Mouse (Mus musculus) midbrain, embryonic 15.5 days (tissue): ENCODE data around the gene Arhgef15. TPM values are rescaled to one million over a fixed set of nuclear protein-coding genes. Genes with fewer than 3 reads are reported as not detected.
"Not testable (repeated sequence)": the region's sequence is repeated elsewhere in the genome, so short reads cannot be mapped to it uniquely, and the experiment has no call there.

Experiments
- ATAC-seq: fragments of 200-750 bp; cut with Nextera tagmentation; replicated peaks from 2 replicates; pipeline ENCODE4 v1.8.0; 2017; ENCODE audit warnings: moderate TSS enrichment
- H3K27ac ChIP-seq: fragments of 300-500 bp; sonication (generic); 2 replicates; pipeline ENCODE4 v1.5.1; 2015; ENCODE audit warnings: mild to moderate bottlenecking, inconsistent platforms
- H3K27me3 ChIP-seq: fragments of 300-500 bp; sonication (generic); replicated peaks from 2 replicates; pipeline ENCODE4 v1.6.1; 2015; ENCODE audit warnings: inconsistent platforms
- H3K36me3 ChIP-seq: fragments of 300-500 bp; sonication (generic); replicated peaks from 2 replicates; pipeline ENCODE4 v1.6.1; 2015; ENCODE audit warnings: inconsistent platforms
- H3K4me1 ChIP-seq: fragments of 300-500 bp; sonication (generic); 2 replicates; pipeline ENCODE4 v1.6.1; 2015; ENCODE audit warnings: inconsistent platforms
- H3K4me2 ChIP-seq: fragments of 300-500 bp; sonication (generic); 2 replicates; pipeline ENCODE4 v1.6.1; 2015; ENCODE audit warnings: inconsistent platforms, mild to moderate bottlenecking, moderate library complexity
- H3K4me3 ChIP-seq: fragments of 300-500 bp; sonication (generic); 2 replicates; pipeline ENCODE4 v1.5.1; 2015; ENCODE audit warnings: mild to moderate bottlenecking, inconsistent platforms
- H3K9ac ChIP-seq: fragments of 300-500 bp; sonication (generic); 2 replicates; pipeline ENCODE4 v1.6.1; 2015; ENCODE audit warnings: mild to moderate bottlenecking, inconsistent platforms
- H3K9me3 ChIP-seq: fragments of 300-500 bp; sonication (generic); 2 replicates; pipeline ENCODE4 v1.6.1; 2016; ENCODE audit warnings: inconsistent platforms
- WGBS: fragments of 180-500 bp; shearing (Covaris S2); methylation state at CpG from one replicate; pipeline ENCODE4 v1.1.7; 2015; ENCODE audit warnings: mixed read lengths; 5-methylcytosine and 5-hydroxymethylcytosine counted together
- polyA plus RNA-seq: library from polyadenylated mRNA; unstranded; fragments of >200 nt; fragmentation: Nextera tagmentation; extraction: Ambion mirVana; gene quantifications from 2 replicates; pipeline ENCODE4 v1.2.1, GENCODE M21; 2015

Arhgef15 gene
- polyA plus RNA-seq, 1 experiment from 2014 or later: 28.7 TPM

- WGBS: under 1% methylated on average over 16 of the region's 16 CpGs
- H3K27me3 ChIP-seq: no peaks in the 10 kb centered on the region
- H3K9ac ChIP-seq: peak overlapping the region; percentile 46
- H3K4me3 ChIP-seq: peak overlapping the region; percentile 47
- H3K4me2 ChIP-seq: peak overlapping the region; percentile 57
- peak overlapping the region; percentile 88 for H3K27ac ChIP-seq
- ATAC-seq: peak; percentile 99
- H3K4me1 ChIP-seq: peaks cover 15% of the 10 kb centered on the region
- H3K9me3 ChIP-seq: no peaks in the 10 kb centered on the region
- H3K36me3 ChIP-seq: no peaks in the 10 kb centered on the region
Measured at GRCm38 (mm10) chr11:68939451-68940304, 17.6 kb downstream of the Arhgef15 start.

- 86% methylated on average over 4 of the region's 4 CpGs for WGBS
- H3K4me3 ChIP-seq, H3K36me3 ChIP-seq, H3K9ac ChIP-seq, H3K27me3 ChIP-seq, H3K9me3 ChIP-seq, ATAC-seq, H3K4me2 ChIP-seq, H3K27ac ChIP-seq: not testable (repeated sequence)
- H3K4me1 ChIP-seq: peaks cover 19% of the 10 kb centered on the region
Measured at GRCm38 (mm10) chr11:68936951-68937350, 20.3 kb downstream of the Arhgef15 start.

GRCm38 (mm10) chr11:68933885-68934507 is 23.3 kb downstream of the Arhgef15 start:
- 0 out of 2 replicates have a peak, but pooled peaks have one; percentile 27 for ATAC-seq
- Histone ChIP-seq H3K4me2 (no peak overlapping the region), H3K4me3 (no peak overlapping the region), H3K27ac (0 out of 2 replicates have a peak overlapping the region, but pooled peaks have one; percentile 38), H3K9me3 (no peaks in the 10 kb centered on the region), H3K9ac (no peak overlapping the region), H3K36me3 (no peaks in the 10 kb centered on the region), H3K27me3 (no peaks in the 10 kb centered on the region), H3K4me1 (peaks cover 3% of the 10 kb centered on the region; the same call in 1 of the 2 replicates)
- WGBS: 71% methylated on average over 5 of the region's 5 CpGs

GRCm38 (mm10) chr11:68929947-68930346 is 27.3 kb downstream of the Arhgef15 start:
- no peak overlapping the region for H3K27ac ChIP-seq
- 78% methylated on average over 6 of the region's 6 CpGs for WGBS
- no peak overlapping the region for H3K9ac ChIP-seq
- 0 out of 2 replicates have a peak, but pooled peaks cover 3% of the 10 kb centered on the region for H3K4me1 ChIP-seq
- H3K4me3 ChIP-seq: no peak overlapping the region
- no peak overlapping the region for H3K4me2 ChIP-seq
- no peak for ATAC-seq
- no peaks in the 10 kb centered on the region for H3K9me3 ChIP-seq
- H3K27me3 ChIP-seq: no peaks in the 10 kb centered on the region
- no peaks in the 10 kb centered on the region for H3K36me3 ChIP-seq

- Histone ChIP-seq H3K27ac (no peak within 1 kb of the TSS), H3K9ac (no peak within 1 kb of the TSS), H3K4me2 (no peak within 1 kb of the TSS), H3K4me3 (no peak within 1 kb of the TSS), H3K9me3 (no peaks in the 10 kb centered on the region), H3K4me1 (no peaks in the 10 kb centered on the region), H3K27me3 (no peaks in the 10 kb centered on the region), H3K36me3 (no peaks in the 10 kb centered on the region)
- WGBS: 85% methylated on average over 3 of the region's 3 CpGs
- no peak for ATAC-seq
Measured at GRCm38 (mm10) chr11:68926981-68927380, 30.3 kb downstream of the Arhgef15 start, which contains the start of gene Odf4. Gene Odf4, minus strand, starts transcription at chr11:68927081.

GRCm38 (mm10) chr11:68924749-68925148 is 32.5 kb downstream of the Arhgef15 start:
- H3K4me3 ChIP-seq: no peak overlapping the region
- no peaks in the 10 kb centered on the region for H3K27me3 ChIP-seq
- 75% methylated on average over 2 of the region's 2 CpGs for WGBS
- no peak overlapping the region for H3K9ac ChIP-seq
- H3K4me2 ChIP-seq: no peak overlapping the region
- no peaks in the 10 kb centered on the region for H3K9me3 ChIP-seq
- ATAC-seq: no peak
- H3K36me3 ChIP-seq: no peaks in the 10 kb centered on the region
- no peak overlapping the region for H3K27ac ChIP-seq
- H3K4me1 ChIP-seq: no peaks in the 10 kb centered on the region

GRCm38 (mm10) chr11:68923191-68923590 is 34.1 kb downstream of the Arhgef15 start:
- Histone ChIP-seq H3K27me3 (no peaks in the 10 kb centered on the region), H3K27ac (no peak overlapping the region), H3K9me3 (no peaks in the 10 kb centered on the region), H3K4me3 (no peak overlapping the region), H3K4me1 (no peaks in the 10 kb centered on the region), H3K36me3 (no peaks in the 10 kb centered on the region), H3K9ac (no peak overlapping the region), H3K4me2 (no peak overlapping the region)
- no peak for ATAC-seq
- WGBS: 49% methylated on average over 3 of the region's 3 CpGs

GRCm38 (mm10) chr11:68914566-68914965 is 42.7 kb downstream of the Arhgef15 start:
- Histone ChIP-seq H3K4me1 (no peaks in the 10 kb centered on the region), H3K9me3 (no peaks in the 10 kb centered on the region), H3K9ac (no peak overlapping the region), H3K4me3 (no peak overlapping the region), H3K27ac (no peak overlapping the region), H3K4me2 (no peak overlapping the region), H3K27me3 (no peaks in the 10 kb centered on the region), H3K36me3 (no peaks in the 10 kb centered on the region)
- WGBS: 93% methylated on average over 4 of the region's 4 CpGs
- ATAC-seq: no peak

- no peak for ATAC-seq
- no peak overlapping the region for H3K27ac ChIP-seq
- H3K4me1 ChIP-seq: no peaks in the 10 kb centered on the region
- H3K4me3 ChIP-seq: no peak overlapping the region
- H3K4me2 ChIP-seq: no peak overlapping the region
- 66% methylated on average over 14 of the region's 14 CpGs for WGBS
- no peaks in the 10 kb centered on the region for H3K27me3 ChIP-seq
- no peaks in the 10 kb centered on the region for H3K9me3 ChIP-seq
- H3K36me3 ChIP-seq: peaks cover 3% of the 10 kb centered on the region; the same call in 1 of the 2 replicates
- no peak overlapping the region for H3K9ac ChIP-seq
Measured at GRCm38 (mm10) chr11:68911531-68912177, 45.6 kb downstream of the Arhgef15 start.

- no peak overlapping the region for H3K4me3 ChIP-seq
- H3K9ac ChIP-seq: no peak overlapping the region
- no peak overlapping the region for H3K27ac ChIP-seq
- H3K27me3 ChIP-seq: no peaks in the 10 kb centered on the region
- no peak for ATAC-seq
- H3K9me3 ChIP-seq: no peaks in the 10 kb centered on the region
- peaks cover 26% of the 10 kb centered on the region for H3K36me3 ChIP-seq
- no peaks in the 10 kb centered on the region for H3K4me1 ChIP-seq
- H3K4me2 ChIP-seq: no peak overlapping the region
- 42% methylated on average over 7 of the region's 7 CpGs for WGBS
Measured at GRCm38 (mm10) chr11:68908846-68909503, 48.3 kb downstream of the Arhgef15 start.

GRCm38 (mm10) chr11:68907251-68907650 is 50.0 kb downstream of the Arhgef15 start:
- H3K9me3 ChIP-seq: no peaks in the 10 kb centered on the region
- H3K36me3 ChIP-seq: peaks cover 35% of the 10 kb centered on the region
- ATAC-seq: no peak
- H3K9ac ChIP-seq: no peak overlapping the region
- H3K4me2 ChIP-seq: no peak overlapping the region
- WGBS: 81% methylated on average over 3 of the region's 3 CpGs
- H3K4me3 ChIP-seq: no peak overlapping the region
- no peak overlapping the region for H3K27ac ChIP-seq
- peaks cover 10% of the 10 kb centered on the region for H3K4me1 ChIP-seq
- no peaks in the 10 kb centered on the region for H3K27me3 ChIP-seq

GRCm38 (mm10) chr11:68906461-68906790 is 50.9 kb downstream of the Arhgef15 start:
- peaks cover 10% of the 10 kb centered on the region for H3K4me1 ChIP-seq
- 83% methylated on average over 4 of the region's 4 CpGs for WGBS
- no peak overlapping the region for H3K27ac ChIP-seq
- ATAC-seq: no peak
- H3K9ac ChIP-seq: no peak overlapping the region
- H3K9me3 ChIP-seq: no peaks in the 10 kb centered on the region
- H3K27me3 ChIP-seq: no peaks in the 10 kb centered on the region
- H3K4me3 ChIP-seq: no peak overlapping the region
- H3K4me2 ChIP-seq: no peak overlapping the region
- peaks cover 35% of the 10 kb centered on the region for H3K36me3 ChIP-seq
